Mouse (Mus musculus): Measurements from ENCODE around the gene Sult1c2. TPM values are rescaled to one million over a fixed set of nuclear protein-coding genes. Genes with fewer than 3 reads are reported as not detected.

Sult1c2 gene
- polyA plus RNA-seq, 1 experiment from 2014 or later = not detected

Other genes with a start within 250 kb of the Sult1c2 start
- gene Sgo1, start 157.0 kb downstream of the Sult1c2 start, polyA plus RNA-seq (2016; fragmentation: Nextera tagmentation; extraction: Ambion mirVana) = 45.1 and 46.0 TPM in 2 replicates
- not detected in 2 replicates for gene Sult1c1, start 144.3 kb upstream of the Sult1c2 start, polyA plus RNA-seq (2016; fragmentation: Nextera tagmentation; extraction: Ambion mirVana)

All from limb, embryonic 10.5 days (tissue).